ENCODE assay signal across 11 mouse cellular contexts in genomic region chr12:84173309-84173915, GRCm38 (mm10). TPM values are rescaled to one million over a fixed set of nuclear protein-coding genes. Genes with fewer than 3 reads are reported as not detected.
A peak's percentile ranks its signal among the peaks of the same experiment; 100 is the strongest.
DNase-seq lines count a peak whose midpoint lies in the region; ATAC-seq lines count a peak whose summit lies in the region.
"Had no signal": no experiment of that assay in that cellular context is flagged by ENCODE, and none has a peak within 500 bp of the region (broad histone marks: within the 10 kb centered on the region; RNA-seq: fewer than 3 reads in every experiment).

No protein-coding gene starts in this region.

- peak; percentile 67 for DNase-seq in cerebellum, adult 9-11 months
- no peak for DNase-seq in cerebellum, adult 8-10 months
- no peak for DNase-seq in kidney, postnatal 10 days
- DNase-seq in thymus, postnatal 0 days (ENCODE audit: low spot score) = peak; percentile 31
- no peak for DNase-seq in thymus, postnatal 4 days
- no peak for DNase-seq in cerebellum, postnatal 4 days (ENCODE audit: low spot score in 2 of 2)
- no peak for DNase-seq in adrenal gland, postnatal 4 days (ENCODE audit: low spot score in 2 of 2)

- no peak for ATAC-seq in kidney, embryonic 15.5 days (replicated peaks; ENCODE audit: low FRiP score)
- ATAC-seq: Patski had no signal

- no peak overlapping the region for H3K9ac ChIP-seq in kidney, embryonic 15.5 days
- H3K9ac ChIP-seq: neural tube, embryonic 12.5 days had no signal

- peak overlapping the region; percentile 93 for H3K27ac ChIP-seq in kidney, embryonic 15.5 days
- H3K27ac ChIP-seq: neural tube, embryonic 12.5 days had no signal

- peaks cover 45% of the 10 kb centered on the region for H3K36me3 ChIP-seq in kidney, embryonic 15.5 days

- H3K4me3 ChIP-seq in kidney, embryonic 15.5 days (replicated peaks) = no peak overlapping the region
- H3K4me3 ChIP-seq: hindbrain, embryonic 10.5 days; neural tube, embryonic 12.5 days had no signal

- no peak overlapping the region for H3K4me2 ChIP-seq in kidney, embryonic 15.5 days
- H3K4me2 ChIP-seq: neural tube, embryonic 12.5 days had no signal

- H3K4me1 ChIP-seq in kidney, embryonic 15.5 days = peaks cover 54% of the 10 kb centered on the region

- WGBS in kidney, embryonic 15.5 days = 86% methylated on average over 13 of the region's 13 CpGs

- no peaks in the 10 kb centered on the region for H3K9me3 ChIP-seq in kidney, embryonic 15.5 days (replicated peaks)
- H3K9me3 ChIP-seq: hindbrain, embryonic 10.5 days; neural tube, embryonic 12.5 days had no signal

- H3K27me3 ChIP-seq in kidney, embryonic 15.5 days = no peaks in the 10 kb centered on the region
- H3K27me3 ChIP-seq: neural tube, embryonic 12.5 days; Patski had no signal

RNA-seq across cellular contexts. Expression of gene Pnma1, which starts 25.1 kb away (rescaled TPM):
- polyA plus RNA-seq in kidney, embryonic 15.5 days (2015; fragmentation: Nextera tagmentation; extraction: Ambion mirVana) = 1.00 and 1.0 TPM in 2 replicates
- 0.18 and 0.22 TPM in 2 replicates for polyA plus RNA-seq in thymus, postnatal 0 days (2015; fragmentation: Nextera tagmentation; extraction: Ambion mirVana)
- total RNA-seq in adrenal gland, postnatal 4 days (2021) = 1 to 10 TPM in 1 of 2 experiments, under 1 TPM in 1; 0.92 to 1.0 TPM

RNA-seq across cellular contexts. Expression of gene Elmsan1, which starts 45.3 kb away (rescaled TPM):
- 8.7 and 10.8 TPM in 2 replicates for polyA plus RNA-seq in kidney, embryonic 15.5 days (2015; fragmentation: Nextera tagmentation; extraction: Ambion mirVana)
- polyA plus RNA-seq in thymus, postnatal 0 days (2015; fragmentation: Nextera tagmentation; extraction: Ambion mirVana) = 5.1 and 6.3 TPM in 2 replicates
- 10 to 100 TPM; 30.2 to 34.8 TPM for total RNA-seq in adrenal gland, postnatal 4 days (2021)

RNA-seq across cellular contexts. Expression of gene Dnal1, which starts 59.2 kb away (rescaled TPM):
- 5.3 and 6.5 TPM in 2 replicates for polyA plus RNA-seq in kidney, embryonic 15.5 days (2015; fragmentation: Nextera tagmentation; extraction: Ambion mirVana)
- 1.6 and 2.1 TPM in 2 replicates for polyA plus RNA-seq in thymus, postnatal 0 days (2015; fragmentation: Nextera tagmentation; extraction: Ambion mirVana)
- 10 to 100 TPM; 17.6 to 18.2 TPM for total RNA-seq in adrenal gland, postnatal 4 days (2021)

Comparison
In these comparisons a context has a peak if more than half of its experiments do, and no peak if none do; other contexts are left out.
1. DNase-seq: peak in cerebellum, adult 9-11 months (single experiment) and thymus, postnatal 0 days (single experiment); none in cerebellum, adult 8-10 months (single experiment), kidney, postnatal 10 days (single experiment), thymus, postnatal 4 days (single experiment), cerebellum, postnatal 4 days (0 of 2) and adrenal gland, postnatal 4 days (0 of 2).